Mouse (Mus musculus) neutrophil, adult 83 days (primary cell): ENCODE results near the gene D10Jhu81e. TPM values are rescaled to one million over a fixed set of nuclear protein-coding genes. Genes with fewer than 3 reads are reported as not detected.

ENCODE experiments used
- total RNA-seq, 2 experiments: library from RNA; stranded (reverse); gene quantifications; one replicate each; pipeline ENCODE4 v1.2.4; 2023

The D10Jhu81e gene
- total RNA-seq = 10 to 100 TPM; 23.3 to 27.2 TPM

DNA sequence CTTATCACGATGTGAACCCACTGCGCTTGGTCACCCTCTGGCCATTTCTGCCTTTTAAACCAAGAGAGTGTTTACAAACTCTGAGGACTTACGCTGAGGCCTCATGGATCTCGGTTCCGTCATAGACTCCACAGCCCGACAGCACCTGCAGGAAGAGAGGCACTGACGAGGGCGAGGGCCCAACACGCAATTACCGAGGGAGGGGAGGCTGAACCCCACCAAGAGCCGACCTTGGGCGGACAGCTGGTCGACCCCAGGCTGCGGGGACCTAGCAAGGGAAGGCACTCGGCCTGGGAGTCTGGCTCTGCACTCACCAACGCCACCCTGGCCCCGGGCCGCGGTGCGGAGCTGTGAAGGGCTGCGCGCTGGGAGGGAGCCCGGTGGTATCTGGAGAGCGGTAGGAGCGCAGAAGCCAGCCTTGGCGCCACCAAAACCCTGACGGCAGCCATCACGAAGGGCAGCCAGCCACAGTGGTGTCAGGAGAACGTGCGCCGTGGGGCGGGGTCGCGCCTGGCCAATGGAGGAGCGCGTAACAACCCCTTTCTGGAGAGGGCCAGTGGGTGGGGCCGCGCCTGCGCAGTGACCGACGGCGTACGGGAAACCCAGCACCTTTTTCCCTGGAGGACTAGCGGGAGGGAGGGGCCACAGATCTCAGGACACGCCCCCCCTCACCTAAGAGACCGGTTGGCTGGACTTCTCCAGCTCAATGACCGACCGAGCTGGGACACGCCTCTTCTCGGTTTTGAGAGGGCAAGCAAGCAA is at the start of gene D10Jhu81e:
D10Jhu81e (minus strand) TSS at position 502 of the 762 bp plus-strand sequence.

DNA sequence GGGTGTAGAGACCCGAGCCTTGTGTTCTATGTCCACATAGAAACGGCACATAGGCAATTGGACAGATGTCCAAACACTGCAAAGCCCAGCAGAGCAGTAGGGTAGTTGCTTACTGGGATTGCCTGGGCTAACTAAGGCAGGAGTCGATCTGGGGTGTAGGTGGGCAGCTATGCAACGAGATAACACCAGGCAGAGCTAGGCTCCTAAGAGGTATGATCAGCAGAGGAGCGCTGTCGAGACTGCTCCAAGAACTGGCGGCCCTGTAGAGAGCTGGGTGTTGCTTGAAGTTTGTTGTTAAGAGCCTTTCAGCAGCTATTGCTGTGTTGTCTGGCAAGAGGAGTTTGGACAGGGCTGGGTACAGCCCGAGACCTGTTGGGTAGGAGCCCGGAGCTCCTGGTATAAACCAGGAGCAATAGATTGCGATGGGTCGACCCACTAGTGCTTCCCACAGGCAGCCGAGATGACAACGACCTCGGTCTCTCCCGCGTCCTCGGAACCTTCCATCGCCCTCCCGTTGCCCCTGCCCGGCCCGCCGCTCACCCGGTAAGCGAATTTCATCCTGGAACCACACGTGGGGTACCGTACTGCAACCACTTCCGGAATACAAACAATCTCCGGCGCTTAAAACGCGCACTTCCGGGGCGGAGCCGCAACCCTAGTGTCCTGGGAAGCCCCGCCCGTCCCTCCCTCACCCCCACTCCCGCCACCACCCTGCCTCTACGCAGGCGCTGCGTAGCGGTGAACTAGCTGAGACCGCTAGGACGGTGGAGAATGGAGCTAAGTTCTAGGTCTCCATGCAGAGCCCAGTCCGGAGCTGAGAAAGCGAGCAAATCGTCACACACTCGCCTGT is 15.2 kb upstream of the D10Jhu81e start, which contains the start of gene Pwp2:
Pwp2 (minus strand) TSS at position 619 of the 850 bp plus-strand sequence.

Other genes starting within 250 kb of the D10Jhu81e start
- gene Trpm2, start 199.2 kb downstream of the D10Jhu81e start, total RNA-seq = 100 to 1,000 TPM; 232 to 259 TPM
- 1 to 10 TPM; 7.1 to 8.8 TPM for gene 1810043G02Rik, start 191.3 kb downstream of the D10Jhu81e start, total RNA-seq
- gene Pfkl, start 159.7 kb downstream of the D10Jhu81e start, total RNA-seq = 10 to 100 TPM; 27.1 to 40.2 TPM
- gene Dnmt3l, start 127.8 kb downstream of the D10Jhu81e start, total RNA-seq = 1 to 10 TPM; 1.4 to 1.8 TPM
- gene Aire, start 126.2 kb downstream of the D10Jhu81e start, total RNA-seq = not detected
- 10 to 100 TPM; 48.0 to 48.3 TPM for gene Icosl, start 100.5 kb downstream of the D10Jhu81e start, total RNA-seq
- gene Pwp2, start 15.4 kb upstream of the D10Jhu81e start, total RNA-seq = 1 to 10 TPM; 4.9 to 5.7 TPM
- gene Trappc10, start 74.9 kb upstream of the D10Jhu81e start, total RNA-seq = 10 to 100 TPM; 53.6 to 62.3 TPM
- 1 to 10 TPM; 4.1 to 6.0 TPM for gene Agpat3, start 182.7 kb upstream of the D10Jhu81e start, total RNA-seq
- gene Rrp1, start 243.3 kb upstream of the D10Jhu81e start, total RNA-seq = 10 to 100 TPM; 94.0 to 94.5 TPM